Mouse (Mus musculus) gastrocnemius, postnatal 10 days (tissue): Measurements from ENCODE around the gene Rpl36a. TPM values are rescaled to one million over a fixed set of nuclear protein-coding genes. Genes with fewer than 3 reads are reported as not detected.
A peak's percentile ranks its signal among the peaks of the same experiment; 100 is the strongest.
"Not testable (repeated sequence)": the region's sequence is repeated elsewhere in the genome, so short reads cannot be mapped to it uniquely, and the experiment has no call there.

Experiments
- DNase-seq: peaks from one replicate; pipeline ENCODE4 v3.0.0; 2021; ENCODE audit warnings: mixed read lengths
- long read RNA-seq, 2 experiments: library from polyadenylated mRNA; stranded (forward); transcript quantifications; one replicate each; pipeline ENCODE4 v2.0.0; 2021
- total RNA-seq, 2 experiments: library from RNA; stranded (reverse); gene quantifications; 2 replicates each; pipeline ENCODE4 v1.2.3; 2021

Rpl36a gene
- 100 to 1,000 TPM; 251 to 261 TPM for total RNA-seq
- long read RNA-seq, experiment 1, transcript Rpl36a-201 (5 exons, 483 nt), result major isoform, 83 of 84 reads
- long read RNA-seq, experiment 1, partial matches to known transcripts, result 0 of 84 reads
- long read RNA-seq, experiment 1, other reads (novel, unspliced or antisense), result 0 of 84 reads
- long read RNA-seq, experiment 2, transcript Rpl36a-201 (5 exons, 483 nt), result major isoform, 48 of 52 reads
- long read RNA-seq, experiment 2, partial matches to known transcripts, result 1 of 52 reads
- long read RNA-seq, experiment 2, other reads (novel, unspliced or antisense), result 1 of 52 reads

GRCm38 (mm10) chrX:134585103-134586002 is at the start of gene Rpl36a:
Gene Rpl36a (plus strand): TSS chrX:134585654.
- peak; percentile 80 for DNase-seq

- not testable (repeated sequence) for DNase-seq
Observed at GRCm38 (mm10) chrX:134539795-134540194, 45.7 kb upstream of the Rpl36a start.

- no peak for DNase-seq
Observed at GRCm38 (mm10) chrX:134540414-134541135, 44.9 kb upstream of the Rpl36a start.

GRCm38 (mm10) chrX:134541145-134541954 is 44.1 kb upstream of the Rpl36a start, which contains the start of gene Timm8a1:
Gene Timm8a1 (minus strand): TSS chrX:134541865.
- peak; percentile 50 for DNase-seq

- DNase-seq, result no peak
Observed at GRCm38 (mm10) chrX:134541955-134542308, 43.5 kb upstream of the Rpl36a start.

- DNase-seq, result no peak
Observed at GRCm38 (mm10) chrX:134547330-134547729, 38.1 kb upstream of the Rpl36a start.

GRCm38 (mm10) chrX:134550903-134551302 is 34.6 kb upstream of the Rpl36a start:
- no peak for DNase-seq

- no peak for DNase-seq
Observed at GRCm38 (mm10) chrX:134553326-134553725, 32.1 kb upstream of the Rpl36a start.

GRCm38 (mm10) chrX:134554425-134554824 is 31.0 kb upstream of the Rpl36a start:
- DNase-seq, result no peak

- DNase-seq, result no peak
Observed at GRCm38 (mm10) chrX:134564326-134564725, 21.1 kb upstream of the Rpl36a start.

GRCm38 (mm10) chrX:134566536-134567222 is 18.8 kb upstream of the Rpl36a start:
- no peak for DNase-seq

GRCm38 (mm10) chrX:134577896-134578295 is 7.6 kb upstream of the Rpl36a start:
- DNase-seq, result no peak

- DNase-seq, result no peak
Observed at GRCm38 (mm10) chrX:134580528-134581305, 4.7 kb upstream of the Rpl36a start.

GRCm38 (mm10) chrX:134582270-134582669 is 3.2 kb upstream of the Rpl36a start:
- no peak for DNase-seq

GRCm38 (mm10) chrX:134582888-134583669 is 2.4 kb upstream of the Rpl36a start, which contains the start of gene Btk:
Gene Btk (minus strand): TSS chrX:134583570.
- no peak for DNase-seq

- no peak for DNase-seq
Observed at GRCm38 (mm10) chrX:134586447-134586846, 993 bp downstream of the Rpl36a start.

- DNase-seq, result no peak
Observed at GRCm38 (mm10) chrX:134588261-134588660, 2.8 kb downstream of the Rpl36a start.

GRCm38 (mm10) chrX:134588997-134589396 is 3.5 kb downstream of the Rpl36a start:
- no peak for DNase-seq

GRCm38 (mm10) chrX:134589836-134590235 is 4.4 kb downstream of the Rpl36a start:
- no peak for DNase-seq
